In the genomic region with DNA sequence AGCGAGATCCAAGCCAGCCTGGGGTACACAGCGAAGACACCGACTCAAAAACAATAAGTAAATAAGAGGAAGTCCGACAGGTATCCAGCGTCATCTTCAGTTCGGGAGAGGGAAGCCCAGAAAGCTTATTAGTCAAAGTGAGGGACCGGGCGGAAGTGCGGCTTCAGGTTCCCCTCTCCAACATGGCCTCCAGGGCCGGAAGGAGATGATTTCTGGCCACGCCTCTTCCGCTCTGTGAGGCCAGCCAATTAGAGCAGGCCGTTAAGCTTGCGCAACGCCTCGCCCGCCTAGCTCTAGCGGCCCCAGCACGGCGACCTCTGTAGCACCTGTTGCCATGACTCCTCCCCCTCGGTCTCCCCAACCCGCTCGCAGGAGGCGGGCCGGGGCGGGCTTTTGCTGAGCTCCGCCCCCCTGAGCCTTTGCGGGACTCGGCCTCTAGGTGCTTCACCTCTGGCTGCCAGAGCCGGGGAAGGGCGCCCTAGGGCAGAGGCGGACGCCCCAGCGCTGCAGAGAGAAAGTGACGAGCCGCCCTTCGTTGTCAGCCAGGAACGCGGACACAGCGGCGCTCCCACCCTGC, we compare ENCODE assay signal across 8 mouse cellular contexts. TPM values are rescaled to one million over a fixed set of nuclear protein-coding genes. Genes with fewer than 3 reads are reported as not detected.
DNase-seq lines count a peak whose midpoint lies in the region; ATAC-seq and TF ChIP-seq lines count a peak whose summit lies in the region.

No protein-coding gene starts in this region.

- TF ChIP-seq POLR2A in kidney, adult 2 months (IDR thresholded peaks at IDR 0.05; ENCODE audit: low read depth, low read length): peak; percentile 93
- TF ChIP-seq POLR2A in spleen, adult 2 months (IDR thresholded peaks at IDR 0.05; ENCODE audit: low read depth, low read length): peak; percentile 98

- peak overlapping the region; percentile 94 for H3K4me3 ChIP-seq in embryonic facial prominence, embryonic 13.5 days
- H3K4me3 ChIP-seq in kidney, adult 2 months (ENCODE audit: insufficient read depth, low read depth, low read length): peak overlapping the region; percentile 89
- H3K4me3 ChIP-seq in limb, embryonic 12.5 days (replicated peaks): peak overlapping the region; percentile 91
- peak overlapping the region; percentile 97 for H3K4me3 ChIP-seq in midbrain, embryonic 15.5 days
- H3K4me3 ChIP-seq in spleen, adult 2 months (ENCODE audit: extremely low read depth, insufficient read depth, insufficient read length): peak overlapping the region; percentile 84

- peak overlapping the region; percentile 63 for H3K4me2 ChIP-seq in embryonic facial prominence, embryonic 13.5 days
- H3K4me2 ChIP-seq in limb, embryonic 12.5 days: peak overlapping the region; percentile 75
- peak overlapping the region; percentile 73 for H3K4me2 ChIP-seq in midbrain, embryonic 15.5 days

- peak overlapping the region; percentile 86 for H3K9ac ChIP-seq in embryonic facial prominence, embryonic 13.5 days
- peak overlapping the region; percentile 82 for H3K9ac ChIP-seq in limb, embryonic 12.5 days (replicated peaks)
- H3K9ac ChIP-seq in midbrain, embryonic 15.5 days: peak overlapping the region; percentile 67

- H3K9me3 ChIP-seq in embryonic facial prominence, embryonic 13.5 days: no peaks in the 10 kb centered on the region
- no peaks in the 10 kb centered on the region for H3K9me3 ChIP-seq in limb, embryonic 12.5 days
- H3K9me3 ChIP-seq in midbrain, embryonic 15.5 days: no peaks in the 10 kb centered on the region

- peak overlapping the region; percentile 92 for H3K27ac ChIP-seq in embryonic facial prominence, embryonic 13.5 days
- H3K27ac ChIP-seq in kidney, adult 2 months (ENCODE audit: insufficient read depth, low read depth, low read length): peak overlapping the region; percentile 100
- peak overlapping the region; percentile 93 for H3K27ac ChIP-seq in limb, embryonic 12.5 days
- H3K27ac ChIP-seq in midbrain, embryonic 15.5 days: peak overlapping the region; percentile 98
- H3K27ac ChIP-seq in spleen, adult 2 months (ENCODE audit: insufficient read depth, low read length): peak overlapping the region; percentile 99

- H3K27me3 ChIP-seq in embryonic facial prominence, embryonic 13.5 days: no peaks in the 10 kb centered on the region
- H3K27me3 ChIP-seq in kidney, adult 2 months (replicated peaks; ENCODE audit: control insufficient read depth, insufficient read depth, low read length): no peaks in the 10 kb centered on the region
- H3K27me3 ChIP-seq in limb, embryonic 12.5 days: no peaks in the 10 kb centered on the region
- H3K27me3 ChIP-seq in midbrain, embryonic 15.5 days (replicated peaks): no peaks in the 10 kb centered on the region
- H3K27me3 ChIP-seq in spleen, adult 2 months (ENCODE audit: control insufficient read depth, insufficient read depth, low read length): no peaks in the 10 kb centered on the region

- H3K36me3 ChIP-seq in embryonic facial prominence, embryonic 13.5 days: no peaks in the 10 kb centered on the region
- H3K36me3 ChIP-seq in kidney, adult 2 months (ENCODE audit: control insufficient read depth, insufficient read depth, low read length): no peaks in the 10 kb centered on the region; the same call in 1 of the 2 replicates
- no peaks in the 10 kb centered on the region for H3K36me3 ChIP-seq in limb, embryonic 12.5 days
- H3K36me3 ChIP-seq in midbrain, embryonic 15.5 days (replicated peaks): no peaks in the 10 kb centered on the region
- H3K36me3 ChIP-seq in spleen, adult 2 months (ENCODE audit: control insufficient read depth, insufficient read depth, low read length): no peaks in the 10 kb centered on the region

- peaks cover 13% of the 10 kb centered on the region for H3K4me1 ChIP-seq in embryonic facial prominence, embryonic 13.5 days
- H3K4me1 ChIP-seq in kidney, adult 2 months (ENCODE audit: control insufficient read depth, insufficient read depth, low read length): no peaks in the 10 kb centered on the region
- peaks cover 8% of the 10 kb centered on the region; the same call in 1 of the 2 replicates for H3K4me1 ChIP-seq in limb, embryonic 12.5 days (replicated peaks)
- H3K4me1 ChIP-seq in midbrain, embryonic 15.5 days: peaks cover 20% of the 10 kb centered on the region
- no peaks in the 10 kb centered on the region for H3K4me1 ChIP-seq in spleen, adult 2 months (ENCODE audit: control insufficient read depth, insufficient read depth, insufficient read length)

- peak; percentile 100 for DNase-seq in 3134 (ENCODE audit: extremely low read depth, insufficient read length, low spot score)
- peak; percentile 99 to 100 for DNase-seq in adrenal gland, postnatal 36 days
- peak; percentile 97 to 100 for DNase-seq in heart, adult 18-20 months
- peak; percentile 100 for DNase-seq in kidney, adult 2 months
- peak; percentile 99 to 100 for DNase-seq in spleen, adult 2 months (ENCODE audit: low read depth in 1 of 2, low spot score in 2 of 2)

- 0 out of 2 replicates have a peak, but pooled peaks have one; percentile 21 for TF ChIP-seq CTCF in kidney, adult 2 months (conservative IDR thresholded peaks at IDR 0.05; ENCODE audit: insufficient read depth, insufficient read length, low read depth, low read length)
- peak; percentile 30; the same call in 1 of the 2 replicates for TF ChIP-seq CTCF in spleen, adult 2 months (IDR thresholded peaks at IDR 0.05; ENCODE audit: extremely low read depth, insufficient read depth, insufficient read length, insufficient replicate concordance)

- peak; percentile 97 for ATAC-seq in embryonic facial prominence, embryonic 13.5 days (ENCODE audit: insufficient number of reproducible peaks, insufficient read depth, low FRiP score, low TSS enrichment, low read depth)
- ATAC-seq in limb, embryonic 12.5 days (ENCODE audit: insufficient number of reproducible peaks, insufficient read depth, low FRiP score, low TSS enrichment, low read depth): peak; percentile 99
- peak; percentile 98 for ATAC-seq in midbrain, embryonic 15.5 days (replicated peaks)

- WGBS in embryonic facial prominence, embryonic 13.5 days: under 1% methylated on average over 41 of the region's 41 CpGs
- WGBS in kidney, adult 2 months: under 1% methylated on average over 41 of the region's 41 CpGs
- WGBS in limb, embryonic 12.5 days: under 1% methylated on average over 41 of the region's 41 CpGs
- under 1% methylated on average over 41 of the region's 41 CpGs for WGBS in midbrain, embryonic 15.5 days
- WGBS in spleen, adult 2 months: under 1% methylated on average over 40 of the region's 41 CpGs

RNA-seq across cellular contexts. Expression of gene Mpc2, which starts 0.5 kb away (rescaled TPM):
- 100 to 1,000 TPM; 264 to 303 TPM for total RNA-seq in adrenal gland, postnatal 36 days (2021)
- polyA plus RNA-seq in embryonic facial prominence, embryonic 13.5 days (2015; fragmentation: Nextera tagmentation; extraction: Ambion mirVana): 139 and 143 TPM in 2 replicates
- 100 to 1,000 TPM; 621 to 662 TPM for total RNA-seq in heart, adult 18-20 months (2021)
- 277 and 335 TPM in 2 replicates for polyA plus RNA-seq in kidney, adult 2 months (2012; rRNA removed)
- 118 and 122 TPM in 2 replicates for polyA plus RNA-seq in limb, embryonic 12.5 days (2016; fragmentation: Nextera tagmentation; extraction: Ambion mirVana)
- polyA plus RNA-seq in midbrain, embryonic 15.5 days (2015; fragmentation: Nextera tagmentation; extraction: Ambion mirVana): 175 and 185 TPM in 2 replicates
- 21.6 and 28.6 TPM in 2 replicates for polyA plus RNA-seq in spleen, adult 2 months (2012; rRNA removed)

RNA-seq across cellular contexts. Expression of gene Dcaf6, which starts 0.6 kb away (rescaled TPM):
- total RNA-seq in adrenal gland, postnatal 36 days (2021): 10 to 100 TPM; 32.0 to 35.0 TPM
- polyA plus RNA-seq in embryonic facial prominence, embryonic 13.5 days (2015; fragmentation: Nextera tagmentation; extraction: Ambion mirVana): 13.5 and 13.8 TPM in 2 replicates
- 100 to 1,000 TPM in 1 of 2 experiments, 10 to 100 TPM in 1; 86.1 to 101 TPM for total RNA-seq in heart, adult 18-20 months (2021)
- 24.3 and 24.7 TPM in 2 replicates for polyA plus RNA-seq in kidney, adult 2 months (2012; rRNA removed)
- polyA plus RNA-seq in limb, embryonic 12.5 days (2016; fragmentation: Nextera tagmentation; extraction: Ambion mirVana): 11.4 and 12.2 TPM in 2 replicates
- polyA plus RNA-seq in midbrain, embryonic 15.5 days (2015; fragmentation: Nextera tagmentation; extraction: Ambion mirVana): 15.4 and 16.7 TPM in 2 replicates
- 9.7 and 10.4 TPM in 2 replicates for polyA plus RNA-seq in spleen, adult 2 months (2012; rRNA removed)

RNA-seq across cellular contexts. Expression of gene Adcy10, which starts 24.1 kb away (rescaled TPM):
- total RNA-seq in adrenal gland, postnatal 36 days (2021): 1 to 10 TPM; 1.1 to 1.8 TPM
- polyA plus RNA-seq in embryonic facial prominence, embryonic 13.5 days (2015; fragmentation: Nextera tagmentation; extraction: Ambion mirVana): 0.18 TPM in 1 of 2 replicates, not detected in the other
- total RNA-seq in heart, adult 18-20 months (2021): under 1 TPM in 1 of 2 experiments, not detected in 1; 0.18 TPM
- 0.34 and 0.39 TPM in 2 replicates for polyA plus RNA-seq in kidney, adult 2 months (2012; rRNA removed)
- polyA plus RNA-seq in limb, embryonic 12.5 days (2016; fragmentation: Nextera tagmentation; extraction: Ambion mirVana): 0.10 TPM in 1 of 2 replicates, not detected in the other
- polyA plus RNA-seq in midbrain, embryonic 15.5 days (2015; fragmentation: Nextera tagmentation; extraction: Ambion mirVana): 0.09 and 0.28 TPM in 2 replicates
- 0.06 TPM in 1 of 2 replicates, not detected in the other for polyA plus RNA-seq in spleen, adult 2 months (2012; rRNA removed)

Comparison
In these comparisons a context has a peak if more than half of its experiments do, and no peak if none do; other contexts are left out.
1. Peak in every context shown above with its lines: DNase-seq, ATAC-seq, H3K4me3 ChIP-seq and H3K27ac ChIP-seq.